8 mouse cellular contexts compared by ENCODE assay signal in genomic region chr10:67284761-67285175, GRCm38 (mm10). TPM values are rescaled to one million over a fixed set of nuclear protein-coding genes. Genes with fewer than 3 reads are reported as not detected.
A peak's percentile ranks its signal among the peaks of the same experiment; 100 is the strongest.
DNase-seq lines count a peak whose midpoint lies in the region; ATAC-seq and TF ChIP-seq lines count a peak whose summit lies in the region.

No protein-coding gene starts in this region.

- no peaks in the 10 kb centered on the region for H3K36me3 ChIP-seq in limb, embryonic 14.5 days (ENCODE audit: control insufficient read depth, insufficient read depth, low read length)

- peak overlapping the region; percentile 79 for H3K9ac ChIP-seq in limb, embryonic 14.5 days (ENCODE audit: low read depth, low read length, severe bottlenecking)

- peaks cover 14% of the 10 kb centered on the region for H3K4me1 ChIP-seq in limb, embryonic 14.5 days (ENCODE audit: control insufficient read depth, insufficient read depth, low read length)

- TF ChIP-seq POLR2A in limb, embryonic 14.5 days (IDR thresholded peaks at IDR 0.05; ENCODE audit: borderline replicate concordance, extremely low read depth, insufficient read depth, insufficient read length), result no peak

- WGBS in limb, embryonic 14.5 days, result 0% methylated on average over 20 of the region's 41 CpGs

- H3K9me3 ChIP-seq in limb, embryonic 14.5 days (ENCODE audit: control insufficient read depth, low read length), result no peaks in the 10 kb centered on the region

- peak overlapping the region; percentile 84 for H3K4me3 ChIP-seq in limb, embryonic 14.5 days (replicated peaks; ENCODE audit: low read length)

- peak; percentile 38 for DNase-seq in gastrocnemius, adult 18-20 months (ENCODE audit: low spot score)
- no peak for DNase-seq in gastrocnemius, postnatal 25 days
- peak; percentile 21 for DNase-seq in 416B (ENCODE audit: low read depth)
- DNase-seq in gastrocnemius, postnatal 10 days, result peak; percentile 49
- peak; percentile 5 for DNase-seq in limb, embryonic 14.5 days (ENCODE audit: low spot score)
- DNase-seq in layer of hippocampus, postnatal 14 days (ENCODE audit: low spot score in 2 of 2), result no peak

- peak overlapping the region; percentile 82 for H3K4me2 ChIP-seq in limb, embryonic 14.5 days (replicated peaks; ENCODE audit: low read depth, low read length, severe bottlenecking)

- H3K27me3 ChIP-seq in limb, embryonic 14.5 days (ENCODE audit: control insufficient read depth, insufficient read depth, low read length), result no peaks in the 10 kb centered on the region

- ATAC-seq in activated CD4-positive, CD25-positive, alpha-beta regulatory T cell, adult 4 months, result peak; percentile 48
- ATAC-seq in limb, embryonic 14.5 days (ENCODE audit: low FRiP score, low read depth), result peak; percentile 20
- peak; percentile 6; the same call in 1 of the 2 replicates for ATAC-seq in monocyte, adult 5-6 weeks (replicated peaks; ENCODE audit: insufficient number of reproducible peaks, low FRiP score, low TSS enrichment, poor library complexity, severe bottlenecking)

- 0 out of 2 replicates have a peak overlapping the region, but pooled peaks have one; percentile 33 for H3K27ac ChIP-seq in limb, embryonic 14.5 days (replicated peaks; ENCODE audit: low read depth, low read length)

RNA-seq across cellular contexts. Expression of gene Nrbf2, which starts 0.3 kb away (rescaled TPM):
- total RNA-seq in gastrocnemius, adult 18-20 months (2021), result 10 to 100 TPM; 13.7 to 14.6 TPM
- total RNA-seq in gastrocnemius, postnatal 25 days (2021), result 10 to 100 TPM in 1 of 2 experiments, 1 to 10 TPM in 1; 8.6 to 10.2 TPM
- polyA plus RNA-seq in activated CD4-positive, CD25-positive, alpha-beta regulatory T cell, adult 4 months (2017; shearing (Covaris generic)), result 10 to 100 TPM; 29.0 to 29.4 TPM
- total RNA-seq in gastrocnemius, postnatal 10 days (2021), result 10 to 100 TPM in 1 of 2 experiments, 1 to 10 TPM in 1; 9.3 to 10.1 TPM
- polyA plus RNA-seq in limb, embryonic 14.5 days (2012; rRNA removed), result 12.5 and 16.8 TPM in 2 replicates
- polyA plus RNA-seq in limb, embryonic 14.5 days (2014; fragmentation: Nextera tagmentation; extraction: Ambion mirVana), result 38.7 and 41.4 TPM in 2 replicates
- total RNA-seq in monocyte, adult 5-6 weeks (2017), result 29.7 to 44.7 TPM (median 33.8 TPM) in 3 replicates
- total RNA-seq in layer of hippocampus, postnatal 14 days (2021), result 10 to 100 TPM; 16.6 to 18.2 TPM

Comparison
In these comparisons a context has a peak if more than half of its experiments do, and no peak if none do; other contexts are left out.
1. DNase-seq: peak in gastrocnemius, adult 18-20 months (single experiment), 416B (single experiment), gastrocnemius, postnatal 10 days (single experiment) and limb, embryonic 14.5 days (single experiment); none in gastrocnemius, postnatal 25 days (single experiment) and layer of hippocampus, postnatal 14 days (0 of 2).
2. Peak in every context shown above with its lines, with median percentiles within 50 percentile points of each other: ATAC-seq.